In genomic region chr16:97977277-97977676, GRCm38 (mm10) we compare ENCODE assay signal across 22 mouse cellular contexts. TPM values are rescaled to one million over a fixed set of nuclear protein-coding genes. Genes with fewer than 3 reads are reported as not detected.
DNase-seq lines count a peak whose midpoint lies in the region; ATAC-seq and TF ChIP-seq lines count a peak whose summit lies in the region.
"Had no signal": no experiment of that assay in that cellular context is flagged by ENCODE, and none has a peak within 500 bp of the region (broad histone marks: within the 10 kb centered on the region; RNA-seq: fewer than 3 reads in every experiment).

No protein-coding gene starts in this region.

- TF ChIP-seq RAD21 in MEL (IDR thresholded peaks at IDR 0.05; ENCODE audit: low read depth, low read length) = no peak

- peaks cover 0 to 3% of the 10 kb centered on the region in 2 experiments; a peak in 2 of 4 replicates for H3K36me3 ChIP-seq in MEL (ENCODE audit: control insufficient read depth in 1 of 2, insufficient read depth in 2 of 2, low read length in 2 of 2)
- no peaks in the 10 kb centered on the region for H3K36me3 ChIP-seq in liver, embryonic 13.5 days
- no peaks in the 10 kb centered on the region for H3K36me3 ChIP-seq in liver, postnatal 0 days (replicated peaks; ENCODE audit: insufficient read depth, low read length)
- H3K36me3 ChIP-seq in embryonic facial prominence, embryonic 10.5 days (replicated peaks) = no peaks in the 10 kb centered on the region
- H3K36me3 ChIP-seq: forebrain, embryonic 15.5 days; heart, embryonic 10.5 days; hindbrain, embryonic 13.5 days had no signal

- DNase-seq in MEL (ENCODE audit: low read depth, low spot score) = peak; percentile 50
- DNase-seq in liver, embryonic 13.5 days = no peak
- DNase-seq in liver, postnatal 0 days = no peak
- no peak for DNase-seq in embryonic facial prominence, embryonic 10.5 days (ENCODE audit: low spot score)
- no peak for DNase-seq in adrenal gland, postnatal 25 days
- DNase-seq in right cerebral cortex, postnatal 25 days = no peak
- DNase-seq in right cerebral cortex, postnatal 14 days = no peak
- DNase-seq: adrenal gland, postnatal 14 days; cerebellum, adult 8-10 months; cerebellum, postnatal 14 days; gastrocnemius, postnatal 10 days; heart, adult 18-20 months; heart, postnatal 10 days; heart, postnatal 4 days had no signal

- WGBS in liver, embryonic 13.5 days (ENCODE audit: insufficient replicate concordance) = 28% methylated on average over 1 of the region's 1 CpGs
- 40% methylated on average over 1 of the region's 1 CpGs for WGBS in liver, postnatal 0 days (ENCODE audit: insufficient replicate concordance)
- WGBS in embryonic facial prominence, embryonic 10.5 days = 75% methylated on average over 1 of the region's 1 CpGs

- H3K27me3 ChIP-seq in MEL (ENCODE audit: control insufficient read depth in 1 of 2, insufficient read depth in 2 of 2, low read length in 2 of 2) = no peaks in the 10 kb centered on the region
- no peaks in the 10 kb centered on the region for H3K27me3 ChIP-seq in liver, embryonic 13.5 days
- H3K27me3 ChIP-seq in liver, postnatal 0 days (ENCODE audit: insufficient read depth, low read length) = no peaks in the 10 kb centered on the region
- no peaks in the 10 kb centered on the region for H3K27me3 ChIP-seq in embryonic facial prominence, embryonic 10.5 days (replicated peaks; ENCODE audit: low read depth, poor library complexity, severe bottlenecking)
- H3K27me3 ChIP-seq: forebrain, embryonic 15.5 days; hindbrain, embryonic 13.5 days; Patski had no signal

- TF ChIP-seq POLR2A in MEL (IDR thresholded peaks at IDR 0.05; ENCODE audit: control insufficient read depth in 1 of 2, insufficient read depth in 1 of 2, low read depth in 1 of 2, low read length in 2 of 2, poor library complexity in 1 of 2) = no peak

- H3K79me2 ChIP-seq in MEL (ENCODE audit: control insufficient read depth, insufficient read depth, low read length, poor library complexity) = no peaks in the 10 kb centered on the region; the same call in 1 of the 2 replicates

- H3K4me3 ChIP-seq in MEL (ENCODE audit: control insufficient read depth in 1 of 2, insufficient read depth in 1 of 2, low read depth in 2 of 2, low read length in 2 of 2) = no peak overlapping the region
- no peak overlapping the region for H3K4me3 ChIP-seq in liver, embryonic 13.5 days (replicated peaks)
- no peak overlapping the region for H3K4me3 ChIP-seq in liver, postnatal 0 days (ENCODE audit: low read depth, low read length)
- H3K4me3 ChIP-seq in embryonic facial prominence, embryonic 10.5 days = no peak overlapping the region
- H3K4me3 ChIP-seq: erythroblast, embryonic 14.5 days; forebrain, embryonic 15.5 days; heart, embryonic 10.5 days; hindbrain, embryonic 13.5 days had no signal

- H3K9ac ChIP-seq in MEL (ENCODE audit: control insufficient read depth, low read depth, low read length, poor library complexity, severe bottlenecking) = no peak overlapping the region
- H3K9ac ChIP-seq in liver, embryonic 13.5 days = no peak overlapping the region
- H3K9ac ChIP-seq in liver, postnatal 0 days (replicated peaks) = no peak overlapping the region
- H3K9ac ChIP-seq: forebrain, embryonic 15.5 days; hindbrain, embryonic 13.5 days had no signal

- no peaks in the 10 kb centered on the region for H3K9me3 ChIP-seq in MEL (replicated peaks; ENCODE audit: insufficient read depth, low read length)
- H3K9me3 ChIP-seq in liver, embryonic 13.5 days (replicated peaks) = no peaks in the 10 kb centered on the region
- H3K9me3 ChIP-seq in liver, postnatal 0 days (ENCODE audit: low read length) = no peaks in the 10 kb centered on the region
- no peaks in the 10 kb centered on the region for H3K9me3 ChIP-seq in embryonic facial prominence, embryonic 10.5 days
- H3K9me3 ChIP-seq: forebrain, embryonic 15.5 days; heart, embryonic 10.5 days; hindbrain, embryonic 13.5 days had no signal

- H3K27ac ChIP-seq in MEL (ENCODE audit: control insufficient read depth, low read depth, low read length) = peak overlapping the region; percentile 35; the same call in 1 of the 2 replicates
- H3K27ac ChIP-seq in liver, embryonic 13.5 days = peak overlapping the region; percentile 58; the same call in 1 of the 2 replicates
- H3K27ac ChIP-seq in liver, postnatal 0 days (ENCODE audit: low read depth) = no peak overlapping the region
- H3K27ac ChIP-seq in embryonic facial prominence, embryonic 10.5 days (replicated peaks) = no peak overlapping the region
- H3K27ac ChIP-seq: forebrain, embryonic 15.5 days; heart, embryonic 10.5 days; hindbrain, embryonic 13.5 days; hindbrain, postnatal 0 days had no signal

- TF ChIP-seq CTCF in MEL (IDR thresholded peaks at IDR 0.05 in 2 of 3, conservative IDR thresholded peaks at IDR 0.05 in 1 of 3; ENCODE audit: control insufficient read depth in 1 of 3, insufficient read depth in 1 of 3, low read depth in 2 of 3, low read length in 3 of 3, poor library complexity in 1 of 3, severe bottlenecking in 1 of 3) = no peak
- no peak for TF ChIP-seq CTCF in liver, postnatal 0 days (IDR thresholded peaks at IDR 0.05; ENCODE audit: low read depth)

- H3K4me2 ChIP-seq in liver, embryonic 13.5 days = no peak overlapping the region
- H3K4me2 ChIP-seq in liver, postnatal 0 days (ENCODE audit: low read depth, low read length) = no peak overlapping the region
- H3K4me2 ChIP-seq: forebrain, embryonic 15.5 days; hindbrain, embryonic 13.5 days had no signal

- peak; percentile 55 to 74 for TF ChIP-seq EP300 in MEL (IDR thresholded peaks at IDR 0.05; ENCODE audit: low read depth in 1 of 2, low read length in 2 of 2)
- peak; percentile 67; the same call in 1 of the 2 replicates for TF ChIP-seq EP300 in liver, postnatal 0 days (IDR thresholded peaks at IDR 0.05; ENCODE audit: low read depth)

- ATAC-seq in erythroblast, adult 5-6 weeks (replicated peaks; ENCODE audit: low FRiP score, poor library complexity, severe bottlenecking) = 0 out of 2 replicates have a peak, but pooled peaks have one; percentile 53
- peak; percentile 87 for ATAC-seq in liver, embryonic 13.5 days (ENCODE audit: low read depth)
- peak; percentile 72 for ATAC-seq in liver, postnatal 0 days
- ATAC-seq: activated CD4-positive, CD25-positive, alpha-beta regulatory T cell, adult 4 months; forebrain, embryonic 15.5 days; hindbrain, postnatal 0 days; Patski had no signal

- H3K4me1 ChIP-seq in MEL (ENCODE audit: control insufficient read depth in 1 of 2, insufficient read depth in 2 of 2, low read length in 2 of 2) = peaks cover 2 to 7% of the 10 kb centered on the region in 2 experiments; a peak in 3 of 4 replicates
- H3K4me1 ChIP-seq in liver, embryonic 13.5 days (replicated peaks) = peaks cover 18% of the 10 kb centered on the region
- no peaks in the 10 kb centered on the region for H3K4me1 ChIP-seq in liver, postnatal 0 days (ENCODE audit: insufficient read depth)
- no peaks in the 10 kb centered on the region for H3K4me1 ChIP-seq in embryonic facial prominence, embryonic 10.5 days
- H3K4me1 ChIP-seq: forebrain, embryonic 15.5 days; heart, embryonic 10.5 days; hindbrain, embryonic 13.5 days had no signal

TF ChIP-seq in MEL, 35 proteins besides CTCF, POLR2A, EP300 and RAD21 (continues in another document):
- TF ChIP-seq POLR2AphosphoS2 (IDR thresholded peaks at IDR 0.05; ENCODE audit: low read length) (no peak), TAL1 (IDR thresholded peaks at IDR 0.05; ENCODE audit: low read length) (peak; percentile 24; the same call in 1 of the 2 replicates), MYC (IDR thresholded peaks at IDR 0.05; ENCODE audit: low read depth, low read length) (no peak), MAZ (IDR thresholded peaks at IDR 0.05; ENCODE audit: low read depth, low read length) (no peak), POLR2AphosphoS5 (IDR thresholded peaks at IDR 0.05; ENCODE audit: borderline replicate concordance, low read depth, low read length) (no peak), JUND (IDR thresholded peaks at IDR 0.05; ENCODE audit: low read depth, low read length) (no peak)

RNA-seq across cellular contexts. Expression of gene Zbtb21, which starts 14.9 kb away (rescaled TPM):
- 7.3 and 9.4 TPM in 2 replicates for total RNA-seq in MEL (2012; rRNA removed)
- polyA plus RNA-seq in MEL (2012; ENCODE audit: insufficient read depth in 1 of 2, insufficient read length in 2 of 2, low read depth in 1 of 2, low replicate concordance in 2 of 2, missing spikeins in 1 of 2) = 1 to 10 TPM in 1 of 2 experiments, not detected in 1; 9.6 TPM
- 0.96 and 11.3 TPM in 2 replicates for total RNA-seq in erythroblast, adult 5-6 weeks (2015; ENCODE audit: low replicate concordance)
- total RNA-seq in erythroblast, adult 5-6 weeks (2017; ENCODE audit: low replicate concordance) = 1.0 and 7.5 TPM in 2 replicates
- 3.3 TPM in 2 replicates for polyA plus RNA-seq in liver, embryonic 13.5 days (2015; fragmentation: Nextera tagmentation; extraction: Ambion mirVana)
- polyA plus RNA-seq in liver, postnatal 0 days (2015; fragmentation: Nextera tagmentation; extraction: Ambion mirVana) = 1.8 and 1.9 TPM in 2 replicates
- 14.5 and 15.2 TPM in 2 replicates for polyA plus RNA-seq in embryonic facial prominence, embryonic 10.5 days (2016; fragmentation: Nextera tagmentation; extraction: Ambion mirVana)
- total RNA-seq in adrenal gland, postnatal 25 days (2021) = 35.4 and 35.6 TPM in 2 replicates

RNA-seq across cellular contexts. Expression of gene C2cd2, which starts 14.9 kb away (rescaled TPM):
- 8.9 and 12.4 TPM in 2 replicates for total RNA-seq in MEL (2012; rRNA removed)
- polyA plus RNA-seq in MEL (2012; ENCODE audit: insufficient read depth in 1 of 2, insufficient read length in 2 of 2, low read depth in 1 of 2, low replicate concordance in 2 of 2, missing spikeins in 1 of 2) = 10 to 100 TPM in 1 of 2 experiments, not detected in 1; 20.7 TPM
- total RNA-seq in erythroblast, adult 5-6 weeks (2015; ENCODE audit: low replicate concordance) = 2.7 and 9.4 TPM in 2 replicates
- total RNA-seq in erythroblast, adult 5-6 weeks (2017; ENCODE audit: low replicate concordance) = 4.3 and 10.1 TPM in 2 replicates
- polyA plus RNA-seq in liver, embryonic 13.5 days (2015; fragmentation: Nextera tagmentation; extraction: Ambion mirVana) = 5.0 and 5.6 TPM in 2 replicates
- 11.7 and 13.8 TPM in 2 replicates for polyA plus RNA-seq in liver, postnatal 0 days (2015; fragmentation: Nextera tagmentation; extraction: Ambion mirVana)
- polyA plus RNA-seq in embryonic facial prominence, embryonic 10.5 days (2016; fragmentation: Nextera tagmentation; extraction: Ambion mirVana) = 11.6 and 14.0 TPM in 2 replicates
- total RNA-seq in adrenal gland, postnatal 25 days (2021) = 24.7 and 25.2 TPM in 2 replicates

RNA-seq across cellular contexts. Expression of gene B230307C23Rik, which starts 19.8 kb away (rescaled TPM):
- 37.9 and 54.8 TPM in 2 replicates for total RNA-seq in MEL (2012; rRNA removed)
- 10 to 100 TPM in 1 of 2 experiments, not detected in 1; 27.4 TPM for polyA plus RNA-seq in MEL (2012; ENCODE audit: insufficient read depth in 1 of 2, insufficient read length in 2 of 2, low read depth in 1 of 2, low replicate concordance in 2 of 2, missing spikeins in 1 of 2)
- total RNA-seq in erythroblast, adult 5-6 weeks (2015; ENCODE audit: low replicate concordance) = 7.5 and 8.5 TPM in 2 replicates
- total RNA-seq in erythroblast, adult 5-6 weeks (2017; ENCODE audit: low replicate concordance) = 6.4 and 16.6 TPM in 2 replicates
- polyA plus RNA-seq in liver, embryonic 13.5 days (2015; fragmentation: Nextera tagmentation; extraction: Ambion mirVana) = 13.9 and 17.0 TPM in 2 replicates
- 9.8 and 11.2 TPM in 2 replicates for polyA plus RNA-seq in liver, postnatal 0 days (2015; fragmentation: Nextera tagmentation; extraction: Ambion mirVana)
- 18.9 and 22.4 TPM in 2 replicates for polyA plus RNA-seq in embryonic facial prominence, embryonic 10.5 days (2016; fragmentation: Nextera tagmentation; extraction: Ambion mirVana)
- 45.3 and 48.6 TPM in 2 replicates for total RNA-seq in adrenal gland, postnatal 25 days (2021)

Comparison
In these comparisons a context has a peak if more than half of its experiments do, and no peak if none do; other contexts are left out.
1. H3K27ac ChIP-seq: peak in MEL (single experiment) and liver, embryonic 13.5 days (single experiment); none in liver, postnatal 0 days (single experiment) and embryonic facial prominence, embryonic 10.5 days (single experiment).
2. Peak in every context shown above with its lines, with median percentiles within 50 percentile points of each other: ATAC-seq.